Mouse (Mus musculus) intestine, embryonic 14.5 days (tissue): ENCODE measurements at regions not wholly inside any gene's neighbourhood (a gene's known extent, or its start where the extent isn't known, plus 50 kb on each side); places are given as distances from the start of the nearest gene placed in this dataset.

ENCODE experiments used
- ATAC-seq: fragments of 200-750 bp; cut with Nextera tagmentation; replicated peaks from 2 replicates; pipeline ENCODE4 v1.8.0; 2017; ENCODE audit warnings: low read depth, moderate number of reproducible peaks, moderate TSS enrichment, moderate library complexity; ENCODE audit not compliant: low FRiP score, low TSS enrichment
- DNase-seq: peaks from one replicate; pipeline ENCODE4 v3.0.0-alpha.2; 2018; ENCODE audit warnings: low spot score
- H3K27ac ChIP-seq: fragments of 300-500 bp; sonication (generic); 2 replicates; pipeline ENCODE4 v1.5.1; 2014; ENCODE audit warnings: low read depth, mild to moderate bottlenecking, control low read depth
- H3K27me3 ChIP-seq: fragments of 300-500 bp; sonication (generic); replicated peaks from 2 replicates; pipeline ENCODE4 v1.6.1; 2014; ENCODE audit warnings: low read length, control low read depth; ENCODE audit not compliant: control insufficient read depth, insufficient read depth
- H3K36me3 ChIP-seq: fragments of 300-500 bp; sonication (generic); 2 replicates; pipeline ENCODE4 v1.6.1; 2014; ENCODE audit warnings: low read length, control low read depth; ENCODE audit not compliant: control insufficient read depth, insufficient read depth
- H3K4me1 ChIP-seq: fragments of 300-500 bp; sonication (generic); replicated peaks from 2 replicates; pipeline ENCODE4 v1.6.1; 2014; ENCODE audit warnings: low read length, control low read depth, mixed read lengths; ENCODE audit not compliant: control insufficient read depth, insufficient read depth
- H3K4me2 ChIP-seq: fragments of 300-500 bp; sonication (generic); 2 replicates; pipeline ENCODE4 v1.6.1; 2014; ENCODE audit warnings: low read length
- H3K4me3 ChIP-seq: fragments of 300-500 bp; sonication (generic); 2 replicates; pipeline ENCODE4 v1.5.1; 2014; ENCODE audit warnings: low read depth, low read length, control low read depth, mixed read lengths
- H3K9ac ChIP-seq: fragments of 300-500 bp; sonication (generic); 2 replicates; pipeline ENCODE4 v1.6.1; 2014; ENCODE audit warnings: mild to moderate bottlenecking, low read length
- H3K9me3 ChIP-seq: fragments of 300-500 bp; sonication (generic); 2 replicates; pipeline ENCODE4 v1.6.1; 2016; ENCODE audit warnings: low read length, control low read depth; ENCODE audit not compliant: control insufficient read depth
- WGBS: fragments of 180-500 bp; shearing (Covaris S2); extraction: QIAGEN DNeasy Blood & Tissue Kit; methylation state at CpG from one replicate; pipeline ENCODE4 v1.1.7; 2014; 5-methylcytosine and 5-hydroxymethylcytosine counted together

DNA sequence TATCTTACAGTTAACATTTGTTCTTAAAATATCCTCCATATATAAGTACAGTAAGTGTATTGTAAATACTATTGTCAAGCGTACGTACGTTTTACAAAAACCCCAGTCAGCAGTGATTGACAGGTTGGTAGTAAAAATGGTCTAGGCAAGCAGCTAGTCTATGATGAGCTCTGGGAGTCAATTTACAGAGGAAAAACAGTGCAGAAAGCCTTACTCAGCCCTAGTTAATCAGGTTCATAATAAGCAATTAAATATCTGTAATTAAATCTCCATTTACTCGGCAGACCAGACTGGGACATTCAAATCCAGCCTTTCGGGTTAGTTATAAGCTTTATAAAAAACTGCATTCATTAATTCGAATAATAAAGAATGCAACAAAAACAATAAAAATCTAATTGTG, 394.7 kb downstream of the Atp6ap1l start:
- Histone ChIP-seq H3K36me3 (no peaks in the 10 kb centered on the region), H3K4me2 (no peak overlapping the region), H3K27ac (no peak overlapping the region), H3K9me3 (no peaks in the 10 kb centered on the region), H3K4me1 (no peaks in the 10 kb centered on the region), H3K27me3 (no peaks in the 10 kb centered on the region), H3K4me3 (no peak overlapping the region), H3K9ac (no peak overlapping the region)
- 84% methylated on average over 6 of the region's 6 CpGs for WGBS
- ATAC-seq (no peak), DNase-seq (no peak)

DNA sequence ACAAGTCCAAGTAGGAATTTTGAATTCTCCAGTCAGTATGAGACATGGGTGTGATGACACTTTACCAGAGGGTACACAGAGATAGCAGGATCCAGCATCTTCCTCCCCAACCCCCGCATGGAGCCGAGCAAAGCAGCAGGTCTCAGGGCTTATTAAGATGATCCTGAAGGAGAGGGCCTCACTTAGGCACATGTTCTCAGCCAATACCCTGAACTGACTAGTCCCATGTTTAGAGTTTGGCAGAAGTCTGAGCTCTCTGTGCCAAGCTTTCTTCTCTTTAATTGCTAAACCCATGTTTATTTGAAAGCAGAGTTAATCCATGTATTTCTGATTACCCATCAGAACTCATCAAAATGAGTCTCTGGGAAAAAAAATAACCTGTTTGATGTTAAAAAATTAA, 402.0 kb downstream of the Atp6ap1l start:
- no peak overlapping the region for H3K4me3 ChIP-seq
- no peak overlapping the region for H3K9ac ChIP-seq
- H3K36me3 ChIP-seq: no peaks in the 10 kb centered on the region
- no peak overlapping the region for H3K4me2 ChIP-seq
- 87% methylated on average over 2 of the region's 2 CpGs for WGBS
- no peaks in the 10 kb centered on the region for H3K9me3 ChIP-seq
- DNase-seq (no peak), ATAC-seq (no peak)
- H3K27ac ChIP-seq: no peak overlapping the region
- no peaks in the 10 kb centered on the region for H3K27me3 ChIP-seq
- H3K4me1 ChIP-seq: no peaks in the 10 kb centered on the region

DNA sequence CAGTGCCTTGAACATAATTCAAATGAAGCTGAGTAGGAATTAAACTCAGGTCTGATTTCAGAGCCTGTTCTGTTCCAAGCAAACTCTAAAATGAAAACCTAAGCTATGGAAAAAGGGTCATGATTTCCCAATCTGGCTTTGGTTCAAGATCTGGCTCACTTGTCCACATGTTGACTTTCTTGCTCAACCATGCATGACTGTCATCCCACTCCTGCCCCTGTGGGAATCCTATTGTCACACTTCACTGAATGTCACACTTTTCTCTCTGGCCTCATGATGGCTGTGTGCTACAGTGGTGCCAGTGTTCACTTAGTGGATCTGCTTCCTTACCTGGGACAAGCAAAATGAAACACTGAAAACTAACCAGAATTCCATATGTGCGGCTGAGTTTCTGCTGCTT, 403.0 kb downstream of the Atp6ap1l start:
- H3K36me3 ChIP-seq: no peaks in the 10 kb centered on the region
- ATAC-seq: no peak
- no peaks in the 10 kb centered on the region for H3K4me1 ChIP-seq
- 94% methylated on average over 1 of the region's 1 CpGs for WGBS
- no peak overlapping the region for H3K27ac ChIP-seq
- no peak overlapping the region for H3K4me3 ChIP-seq
- H3K27me3 ChIP-seq: no peaks in the 10 kb centered on the region
- H3K4me2 ChIP-seq: no peak overlapping the region
- no peak for DNase-seq
- no peak overlapping the region for H3K9ac ChIP-seq
- no peaks in the 10 kb centered on the region for H3K9me3 ChIP-seq

DNA sequence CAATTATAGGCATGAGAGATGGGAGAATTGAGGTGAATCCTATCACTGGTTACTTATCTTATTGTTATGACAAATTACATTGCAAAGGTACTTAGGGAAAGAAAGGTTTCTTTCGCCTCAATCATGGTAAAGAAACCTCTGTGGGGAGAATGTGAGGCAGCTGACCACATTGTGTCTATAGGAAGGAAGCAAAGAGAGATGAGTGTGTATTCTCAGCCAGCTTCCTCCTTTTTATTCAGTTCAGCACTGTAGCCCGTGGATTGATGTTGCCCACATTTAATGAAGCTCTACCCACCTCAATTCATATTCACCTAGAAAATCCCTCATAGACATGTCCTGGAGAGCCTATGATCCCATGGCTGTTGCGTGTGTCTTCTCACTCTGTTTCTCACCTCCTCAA, 406.2 kb downstream of the Atp6ap1l start:
- H3K9me3 ChIP-seq: no peaks in the 10 kb centered on the region
- no peak overlapping the region for H3K4me2 ChIP-seq
- no peak overlapping the region for H3K27ac ChIP-seq
- H3K4me1 ChIP-seq: no peaks in the 10 kb centered on the region
- WGBS: 82% methylated on average over 3 of the region's 3 CpGs
- ATAC-seq: no peak
- H3K27me3 ChIP-seq: no peaks in the 10 kb centered on the region
- no peak overlapping the region for H3K4me3 ChIP-seq
- DNase-seq: no peak
- no peak overlapping the region for H3K9ac ChIP-seq
- H3K36me3 ChIP-seq: no peaks in the 10 kb centered on the region

DNA sequence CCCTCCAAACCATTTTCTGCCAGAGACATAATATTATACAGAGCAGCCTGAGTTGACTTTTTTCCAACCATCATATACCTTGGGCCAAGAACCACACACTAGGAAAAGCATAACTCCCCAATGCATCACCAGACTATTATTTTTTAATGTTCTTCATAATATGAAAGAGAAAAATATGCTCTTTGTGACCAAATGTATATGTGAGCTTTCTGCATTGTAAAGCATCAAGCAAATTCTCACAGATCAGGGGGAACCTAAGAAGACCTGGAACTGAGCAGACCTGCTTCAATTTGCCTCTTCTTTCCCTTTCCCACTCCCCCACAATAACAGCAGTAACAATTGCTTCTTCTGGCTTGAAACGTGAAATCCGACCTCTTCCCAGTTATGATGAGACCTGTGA, 407.6 kb downstream of the Atp6ap1l start:
- Histone ChIP-seq H3K4me2 (no peak overlapping the region), H3K9me3 (no peaks in the 10 kb centered on the region), H3K36me3 (no peaks in the 10 kb centered on the region), H3K27ac (no peak overlapping the region), H3K4me1 (no peaks in the 10 kb centered on the region), H3K27me3 (no peaks in the 10 kb centered on the region), H3K9ac (no peak overlapping the region), H3K4me3 (no peak overlapping the region)
- 50% methylated on average over 2 of the region's 2 CpGs for WGBS
- no peak for DNase-seq
- no peak for ATAC-seq

DNA sequence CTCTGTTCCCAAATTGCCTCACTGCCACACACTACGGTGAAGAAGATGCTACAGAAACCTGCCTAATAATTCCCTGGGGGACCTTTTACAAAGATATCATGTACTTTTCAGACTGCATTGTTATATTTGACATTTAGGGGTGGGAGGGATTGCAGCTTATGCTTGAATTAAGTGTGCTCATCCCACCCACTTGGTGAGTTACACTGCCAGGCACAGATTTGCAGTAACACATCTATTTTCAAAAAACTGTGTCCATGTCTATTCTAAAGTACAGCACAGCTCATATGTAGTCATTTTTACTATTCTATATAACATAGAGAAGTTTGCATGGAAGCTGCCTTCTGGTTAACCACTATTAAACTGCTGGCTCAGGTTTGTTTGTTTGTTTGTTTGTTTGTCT, 404.3 kb upstream of the Xrcc4 start:
- H3K9ac ChIP-seq: no peak overlapping the region
- ATAC-seq (no peak), DNase-seq (no peak)
- H3K36me3 ChIP-seq: no peaks in the 10 kb centered on the region
- H3K9me3 ChIP-seq: no peaks in the 10 kb centered on the region
- no peak overlapping the region for H3K4me3 ChIP-seq
- H3K4me2 ChIP-seq: no peak overlapping the region
- H3K27me3 ChIP-seq: no peaks in the 10 kb centered on the region
- no peak overlapping the region for H3K27ac ChIP-seq
- 79% methylated on average over 1 of the region's 1 CpGs for WGBS
- H3K4me1 ChIP-seq: peaks cover 7% of the 10 kb centered on the region; the same call in 1 of the 2 replicates

GRCm38 (mm10) chr13:90490991-90491951, 401.9 kb upstream of the Xrcc4 start:
- H3K36me3 ChIP-seq: no peaks in the 10 kb centered on the region
- DNase-seq (no peak), ATAC-seq (no peak)
- no peak overlapping the region for H3K4me3 ChIP-seq
- H3K27ac ChIP-seq: no peak overlapping the region
- no peak overlapping the region for H3K9ac ChIP-seq
- peaks cover 7% of the 10 kb centered on the region; the same call in 1 of the 2 replicates for H3K4me1 ChIP-seq
- no peak overlapping the region for H3K4me2 ChIP-seq
- no peaks in the 10 kb centered on the region for H3K9me3 ChIP-seq
- H3K27me3 ChIP-seq: no peaks in the 10 kb centered on the region
- 20% methylated on average over 8 of the region's 8 CpGs for WGBS

- no peak overlapping the region for H3K27ac ChIP-seq
- 82% methylated on average over 4 of the region's 4 CpGs for WGBS
- no peak for ATAC-seq
Measured at GRCm38 (mm10) chr13:90480484-90480883, 391.1 kb upstream of the Xrcc4 start.

GRCm38 (mm10) chr13:90476880-90477279, 387.5 kb upstream of the Xrcc4 start:
- H3K9ac ChIP-seq: no peak overlapping the region
- no peak for DNase-seq
- ATAC-seq: no peak
- no peak overlapping the region for H3K4me3 ChIP-seq
- no peaks in the 10 kb centered on the region for H3K4me1 ChIP-seq
- H3K36me3 ChIP-seq: no peaks in the 10 kb centered on the region
- no peaks in the 10 kb centered on the region for H3K9me3 ChIP-seq
- H3K4me2 ChIP-seq: no peak overlapping the region
- H3K27ac ChIP-seq: no peak overlapping the region
- H3K27me3 ChIP-seq: no peaks in the 10 kb centered on the region
- WGBS: 64% methylated on average over 2 of the region's 2 CpGs

More at GRCm38 (mm10) chr13:90480484-90480883, 391.1 kb upstream of the Xrcc4 start:
- Histone ChIP-seq H3K9me3 (no peaks in the 10 kb centered on the region), H3K4me3 (no peak overlapping the region), H3K4me1 (no peaks in the 10 kb centered on the region), H3K27me3 (no peaks in the 10 kb centered on the region), H3K9ac (no peak overlapping the region), H3K36me3 (no peaks in the 10 kb centered on the region), H3K4me2 (no peak overlapping the region)
- no peak for DNase-seq
